Mouse (Mus musculus) liver, adult 2 months (tissue): ENCODE measurements around the gene Gpr55.

Experiments
- CTCF ChIP-seq: fragments of 200-500 bp; IDR thresholded peaks from 2 replicates; pipeline ENCODE4 v1.5.1; 2011; ENCODE audit warnings: low read depth, low read length, control low read depth
- POLR2A ChIP-seq: fragments of 200-500 bp; IDR thresholded peaks from 2 replicates; pipeline ENCODE4 v1.6.1; 2011; ENCODE audit warnings: low read length, control low read depth; ENCODE audit not compliant: insufficient read depth; ENCODE audit errors: extremely low read depth

GRCm38 (mm10) chr1:85957290-85957689 is 3.5 kb downstream of the Gpr55 start:
- no peak for TF ChIP-seq POLR2A
- no peak for TF ChIP-seq CTCF
